Mouse (Mus musculus) B cell, adult 2 months (primary cell): ENCODE results near the gene Dhrs4.

Experiments
- DNase-seq, 2 experiments: peaks; one replicate each; pipeline ENCODE4 v3.0.0; 2022

Gene Dhrs4

GRCm38 (mm10) chr14:55478651-55479599 lies at the start of gene Dhrs4:
Dhrs4 (plus strand) TSS chr14:55478758.
- peak; percentile 85 to 86 for DNase-seq

GRCm38 (mm10) chr14:55430255-55430654 lies 48.3 kb upstream of the Dhrs4 start:
- DNase-seq: no peak

- DNase-seq: no peak
These were observed 45.5 kb upstream of the Dhrs4 start for GRCm38 (mm10) chr14:55433052-55433451.

- no peak for DNase-seq
These were observed 43.7 kb upstream of the Dhrs4 start for GRCm38 (mm10) chr14:55434825-55435224.

- no peak for DNase-seq
These were observed 41.4 kb upstream of the Dhrs4 start for GRCm38 (mm10) chr14:55437118-55437517.

- peak; percentile 55 to 56 for DNase-seq
These were observed 40.3 kb upstream of the Dhrs4 start for GRCm38 (mm10) chr14:55438193-55438784.

GRCm38 (mm10) chr14:55457693-55458092 lies 20.9 kb upstream of the Dhrs4 start:
- no peak for DNase-seq

GRCm38 (mm10) chr14:55458273-55458672 lies 20.3 kb upstream of the Dhrs4 start:
- DNase-seq: peak; percentile 75 to 78

GRCm38 (mm10) chr14:55458761-55459160 lies 19.8 kb upstream of the Dhrs4 start:
- DNase-seq: no peak

GRCm38 (mm10) chr14:55459796-55460195 lies 18.8 kb upstream of the Dhrs4 start:
- DNase-seq: no peak

GRCm38 (mm10) chr14:55460297-55460696 lies 18.3 kb upstream of the Dhrs4 start:
- DNase-seq: no peak

GRCm38 (mm10) chr14:55461757-55462156 lies 16.8 kb upstream of the Dhrs4 start:
- DNase-seq: no peak

- no peak for DNase-seq
These were observed 12.1 kb upstream of the Dhrs4 start for GRCm38 (mm10) chr14:55466481-55466880.

- DNase-seq: no peak
These were observed 11.4 kb upstream of the Dhrs4 start for GRCm38 (mm10) chr14:55467108-55467507.

GRCm38 (mm10) chr14:55468301-55468741 lies 10.2 kb upstream of the Dhrs4 start:
- no peak for DNase-seq

GRCm38 (mm10) chr14:55469041-55469440 lies 9.5 kb upstream of the Dhrs4 start:
- DNase-seq: no peak

- DNase-seq: no peak
These were observed 8.7 kb upstream of the Dhrs4 start for GRCm38 (mm10) chr14:55469821-55470220.

- DNase-seq: no peak
These were observed 7.8 kb upstream of the Dhrs4 start for GRCm38 (mm10) chr14:55470806-55471205.

- DNase-seq: no peak
These were observed 2.9 kb upstream of the Dhrs4 start for GRCm38 (mm10) chr14:55475654-55476053.

- no peak for DNase-seq
These were observed 1.1 kb upstream of the Dhrs4 start for GRCm38 (mm10) chr14:55477421-55477820.

GRCm38 (mm10) chr14:55477829-55478228 lies 729 bp upstream of the Dhrs4 start:
- DNase-seq: no peak

- DNase-seq: no peak
These were observed 1.1 kb downstream of the Dhrs4 start for GRCm38 (mm10) chr14:55479629-55480028.

- no peak for DNase-seq
These were observed 6.0 kb downstream of the Dhrs4 start for GRCm38 (mm10) chr14:55484430-55485085.

GRCm38 (mm10) chr14:55486836-55487235 lies 8.3 kb downstream of the Dhrs4 start:
- no peak for DNase-seq
